Mouse (Mus musculus): ENCODE results near the gene Copa.

Copa gene

GRCm38 (mm10) chr1:172140825-172141224 is 58.5 kb downstream of the Copa start:
- no peak for DNase-seq (ENCODE audit: low read depth, low spot score)

GRCm38 (mm10) chr1:172141529-172141928 is 59.2 kb downstream of the Copa start:
- DNase-seq (ENCODE audit: low read depth, low spot score): no peak

GRCm38 (mm10) chr1:172143570-172143969 is 61.2 kb downstream of the Copa start:
- DNase-seq (ENCODE audit: low read depth, low spot score): peak; percentile 86

GRCm38 (mm10) chr1:172147835-172148278 is 65.5 kb downstream of the Copa start, which contains the start of gene Dcaf8:
TSS of gene Dcaf8 (plus strand) at chr1:172148084.
- DNase-seq (ENCODE audit: low read depth, low spot score): peak; percentile 99

GRCm38 (mm10) chr1:172148279-172148954 is 66.1 kb downstream of the Copa start:
- peak; percentile 66 for DNase-seq (ENCODE audit: low read depth, low spot score)

- DNase-seq (ENCODE audit: low read depth, low spot score): peak; percentile 24
Measured at GRCm38 (mm10) chr1:172148955-172149815, 66.9 kb downstream of the Copa start.

GRCm38 (mm10) chr1:172154536-172154935 is 72.2 kb downstream of the Copa start:
- no peak for DNase-seq (ENCODE audit: low read depth, low spot score)

- DNase-seq (ENCODE audit: low read depth, low spot score): no peak
Measured at GRCm38 (mm10) chr1:172155518-172155917, 73.2 kb downstream of the Copa start.

- no peak for DNase-seq (ENCODE audit: low read depth, low spot score)
Measured at GRCm38 (mm10) chr1:172159970-172160369, 77.6 kb downstream of the Copa start.

GRCm38 (mm10) chr1:172160508-172160907 is 78.2 kb downstream of the Copa start:
- DNase-seq (ENCODE audit: low read depth, low spot score): no peak

GRCm38 (mm10) chr1:172162009-172162408 is 79.7 kb downstream of the Copa start:
- DNase-seq (ENCODE audit: low read depth, low spot score): peak; percentile 69

- DNase-seq (ENCODE audit: low read depth, low spot score): no peak
Measured at GRCm38 (mm10) chr1:172162959-172163358, 80.6 kb downstream of the Copa start.

- DNase-seq (ENCODE audit: low read depth, low spot score): no peak
Measured at GRCm38 (mm10) chr1:172167911-172168310, 85.6 kb downstream of the Copa start.

GRCm38 (mm10) chr1:172169809-172170208 is 87.5 kb downstream of the Copa start:
- no peak for DNase-seq (ENCODE audit: low read depth, low spot score)
